8 mouse cellular contexts compared by ENCODE assay signal in the genomic region with DNA sequence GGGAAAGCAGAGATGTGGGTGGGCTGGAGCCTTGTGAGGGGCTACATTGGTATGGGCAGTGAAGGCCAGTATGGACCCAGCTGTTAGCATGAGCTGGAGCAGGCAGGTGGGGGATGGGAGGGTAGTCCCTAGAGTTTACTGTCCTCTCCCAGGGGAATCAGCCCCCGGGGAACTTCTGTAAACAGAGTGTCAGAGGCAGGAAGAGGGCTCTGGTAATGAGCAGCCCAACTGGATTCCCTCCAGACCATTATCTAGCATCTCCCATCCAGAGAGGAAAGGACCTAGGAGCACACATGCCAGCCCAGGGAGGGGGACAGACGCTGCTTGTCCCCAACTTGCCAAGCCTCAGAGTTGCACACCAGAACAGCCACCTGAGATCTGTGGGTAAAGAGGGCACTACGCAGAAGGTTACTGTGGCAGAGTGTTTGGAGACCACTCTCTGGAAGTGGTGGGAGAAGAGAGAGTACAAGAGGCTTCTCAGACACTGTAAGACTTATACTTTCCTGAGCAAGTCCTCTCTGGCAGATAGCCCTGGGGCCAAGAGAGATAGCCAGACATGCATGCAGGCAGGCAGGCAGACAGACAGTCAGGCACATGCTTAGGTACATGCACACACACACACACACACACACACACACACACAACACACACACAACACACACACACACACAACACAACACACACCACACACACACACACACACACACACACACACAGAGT. TPM values are rescaled to one million over a fixed set of nuclear protein-coding genes. Genes with fewer than 3 reads are reported as not detected.
DNase-seq lines count a peak whose midpoint lies in the region; ATAC-seq and TF ChIP-seq lines count a peak whose summit lies in the region.

No protein-coding gene starts in this region.

- peak; percentile 78 for DNase-seq in lung, postnatal 25 days (ENCODE audit: low spot score)
- DNase-seq in right cerebral cortex, postnatal 36 days (ENCODE audit: low spot score in 2 of 2), result no peak
- no peak for DNase-seq in thymus, postnatal 14 days
- no peak for DNase-seq in right cerebral cortex, adult 2 months (ENCODE audit: low spot score in 2 of 2)

- H3K9ac ChIP-seq in heart, embryonic 11.5 days (ENCODE audit: low read depth, low read length), result 0 out of 2 replicates have a peak overlapping the region, but pooled peaks have one; percentile 43
- peak overlapping the region; percentile 82 for H3K9ac ChIP-seq in kidney, embryonic 16.5 days (replicated peaks; ENCODE audit: low read length)

- H3K4me2 ChIP-seq in heart, embryonic 11.5 days, result peak overlapping the region; percentile 92
- peak overlapping the region; percentile 72 for H3K4me2 ChIP-seq in kidney, embryonic 16.5 days (replicated peaks; ENCODE audit: low read depth, low read length)

- no peaks in the 10 kb centered on the region; the same call in 1 of the 2 replicates for H3K36me3 ChIP-seq in heart, embryonic 11.5 days (ENCODE audit: control insufficient read depth, insufficient read depth, low read length)
- no peaks in the 10 kb centered on the region; the same call in 1 of the 2 replicates for H3K36me3 ChIP-seq in kidney, embryonic 16.5 days (ENCODE audit: insufficient read depth, low read length)

- 0 out of 2 replicates have a peak overlapping the region, but pooled peaks have one; percentile 33 for H3K27ac ChIP-seq in cortical plate, adult 2 months (ENCODE audit: insufficient read depth, low read length)
- peak overlapping the region; percentile 89 for H3K27ac ChIP-seq in heart, embryonic 11.5 days (ENCODE audit: low read depth, low read length)
- H3K27ac ChIP-seq in kidney, embryonic 16.5 days (ENCODE audit: low read length), result peak overlapping the region; percentile 93

- 32% methylated on average over 3 of the region's 3 CpGs for WGBS in heart, embryonic 11.5 days (ENCODE audit: insufficient replicate concordance)
- WGBS in kidney, embryonic 16.5 days, result 29% methylated on average over 3 of the region's 3 CpGs

- H3K4me1 ChIP-seq in cortical plate, adult 2 months (ENCODE audit: control insufficient read depth, insufficient read depth, low read length), result peaks cover 17% of the 10 kb centered on the region
- peaks cover 57% of the 10 kb centered on the region for H3K4me1 ChIP-seq in heart, embryonic 11.5 days (ENCODE audit: control insufficient read depth, insufficient read depth, low read length)
- H3K4me1 ChIP-seq in kidney, embryonic 16.5 days (ENCODE audit: insufficient read depth, low read length), result peaks cover 62% of the 10 kb centered on the region

- peak overlapping the region; percentile 56; the same call in 1 of the 2 replicates for H3K4me3 ChIP-seq in cortical plate, adult 2 months (ENCODE audit: insufficient read depth, low read length)
- H3K4me3 ChIP-seq in heart, embryonic 11.5 days (ENCODE audit: low read depth, low read length), result peak overlapping the region; percentile 78
- peak overlapping the region; percentile 75 for H3K4me3 ChIP-seq in kidney, embryonic 16.5 days (ENCODE audit: low read length)

- H3K27me3 ChIP-seq in heart, embryonic 11.5 days (ENCODE audit: control insufficient read depth, insufficient read depth, low read length), result no peaks in the 10 kb centered on the region
- H3K27me3 ChIP-seq in kidney, embryonic 16.5 days (ENCODE audit: insufficient read depth, low read length), result no peaks in the 10 kb centered on the region

- H3K9me3 ChIP-seq in heart, embryonic 11.5 days (replicated peaks; ENCODE audit: control insufficient read depth, low read length), result no peaks in the 10 kb centered on the region
- no peaks in the 10 kb centered on the region for H3K9me3 ChIP-seq in kidney, embryonic 16.5 days (ENCODE audit: low read length)

- no peak for ATAC-seq in heart, embryonic 11.5 days (replicated peaks; ENCODE audit: insufficient number of reproducible peaks, low FRiP score, low TSS enrichment)
- no peak for ATAC-seq in kidney, embryonic 16.5 days (ENCODE audit: low FRiP score, low TSS enrichment)
- no peak for ATAC-seq in cerebellum, adult (ENCODE audit: insufficient number of reproducible peaks, low FRiP score, low TSS enrichment)

- no peak for TF ChIP-seq CTCF in cortical plate, adult 2 months (IDR thresholded peaks at IDR 0.05; ENCODE audit: extremely low read depth, insufficient read depth, low read length)

- no peak for TF ChIP-seq POLR2A in cortical plate, adult 2 months (IDR thresholded peaks at IDR 0.05; ENCODE audit: extremely low read depth, insufficient read depth, low read length)

RNA-seq across cellular contexts. Expression of a gene that starts 1.5 kb away (rescaled TPM):
- polyA plus RNA-seq in cortical plate, adult 2 months (2012; rRNA removed), result 48.8 and 50.6 TPM in 2 replicates
- polyA plus RNA-seq in heart, embryonic 11.5 days (2014; fragmentation: Nextera tagmentation; extraction: Ambion mirVana), result 63.6 and 72.6 TPM in 2 replicates
- polyA plus RNA-seq in kidney, embryonic 16.5 days (2015; fragmentation: Nextera tagmentation; extraction: Ambion mirVana), result 89.6 and 95.3 TPM in 2 replicates

RNA-seq across cellular contexts. Expression of a gene that starts 1.5 kb away (rescaled TPM):
- polyA plus RNA-seq in cortical plate, adult 2 months (2012; rRNA removed), result 10.1 and 11.2 TPM in 2 replicates
- 9.5 and 10.6 TPM in 2 replicates for polyA plus RNA-seq in heart, embryonic 11.5 days (2014; fragmentation: Nextera tagmentation; extraction: Ambion mirVana)
- 26.8 TPM in 2 replicates for polyA plus RNA-seq in kidney, embryonic 16.5 days (2015; fragmentation: Nextera tagmentation; extraction: Ambion mirVana)

RNA-seq across cellular contexts. Expression of a gene that starts 16.5 kb away (rescaled TPM):
- polyA plus RNA-seq in cortical plate, adult 2 months (2012; rRNA removed), result 99.3 and 101 TPM in 2 replicates
- polyA plus RNA-seq in heart, embryonic 11.5 days (2014; fragmentation: Nextera tagmentation; extraction: Ambion mirVana), result 119 and 134 TPM in 2 replicates
- 67.8 and 80.4 TPM in 2 replicates for polyA plus RNA-seq in kidney, embryonic 16.5 days (2015; fragmentation: Nextera tagmentation; extraction: Ambion mirVana)

RNA-seq across cellular contexts. Expression of a gene that starts 38.3 kb away (rescaled TPM):
- 103 and 104 TPM in 2 replicates for polyA plus RNA-seq in cortical plate, adult 2 months (2012; rRNA removed)
- polyA plus RNA-seq in heart, embryonic 11.5 days (2014; fragmentation: Nextera tagmentation; extraction: Ambion mirVana), result 12.1 and 12.4 TPM in 2 replicates
- polyA plus RNA-seq in kidney, embryonic 16.5 days (2015; fragmentation: Nextera tagmentation; extraction: Ambion mirVana), result 21.4 and 24.0 TPM in 2 replicates

RNA-seq across cellular contexts. Expression of a gene that starts 46.8 kb away (rescaled TPM):
- 17.3 and 22.1 TPM in 2 replicates for polyA plus RNA-seq in cortical plate, adult 2 months (2012; rRNA removed)
- polyA plus RNA-seq in heart, embryonic 11.5 days (2014; fragmentation: Nextera tagmentation; extraction: Ambion mirVana), result 19.3 and 23.3 TPM in 2 replicates
- polyA plus RNA-seq in kidney, embryonic 16.5 days (2015; fragmentation: Nextera tagmentation; extraction: Ambion mirVana), result 43.6 and 53.6 TPM in 2 replicates

Comparison
In these comparisons a context has a peak if more than half of its experiments do, and no peak if none do; other contexts are left out.
1. H3K27ac ChIP-seq: peak in every context shown above with its lines; median percentile 93 in kidney, embryonic 16.5 days; 89 in heart, embryonic 11.5 days; 33 in cortical plate, adult 2 months.